Mouse (Mus musculus) gastrocnemius, adult 2 months (tissue): Measurements from ENCODE around the gene Foxp1. TPM values are rescaled to one million over a fixed set of nuclear protein-coding genes. Genes with fewer than 3 reads are reported as not detected.

ENCODE experiments used
- DNase-seq: peaks from one replicate; pipeline ENCODE4 v3.0.0; 2022
- H3K27ac ChIP-seq: fragments of 200-600 bp; 2 replicates; pipeline ENCODE4 v1.8.1; 2022; ENCODE audit warnings: mild to moderate bottlenecking
- H3K4me3 ChIP-seq: fragments of 200-600 bp; 2 replicates; pipeline ENCODE4 v1.8.1; 2022; ENCODE audit warnings: mild to moderate bottlenecking, moderate library complexity
- CTCF ChIP-seq: fragments of 200-600 bp; IDR thresholded peaks from 2 replicates; pipeline ENCODE4 v1.8.1; 2022; ENCODE audit warnings: antibody characterized with exemption, mild to moderate bottlenecking, moderate library complexity
- intact Hi-C: fragments of 180-260 bp; cut with DNase I; formaldehyde crosslinking; loops from one replicate; pipeline ENCODE4 v1.15.1; 2025
- total RNA-seq, 2 experiments: library from RNA; stranded (reverse); gene quantifications; 2 replicates each; pipeline ENCODE4 v1.2.3; 2021

Foxp1 gene
- total RNA-seq, 2 experiments from 2014 or later = 17.4 to 20.9 TPM

DNA sequence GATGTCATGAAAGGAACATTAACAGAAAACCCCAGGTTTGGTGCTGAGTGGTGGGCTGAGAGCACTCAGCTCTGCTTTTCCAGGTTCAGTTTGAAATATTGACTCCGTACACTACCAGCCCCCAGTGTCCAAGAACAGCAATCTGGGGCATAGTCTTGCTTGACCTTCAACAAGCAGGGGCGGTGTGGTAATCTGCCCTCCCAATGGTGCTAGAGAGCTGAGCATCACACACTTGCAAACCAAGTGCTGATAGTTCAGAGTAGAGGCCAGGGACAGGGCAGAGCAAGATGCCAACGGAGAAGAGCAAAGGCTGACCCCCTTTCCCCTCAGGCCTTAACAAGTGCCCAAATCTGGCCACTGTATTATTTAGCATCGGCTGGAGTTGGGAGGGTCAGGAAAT is 575.8 kb downstream of the Foxp1 start:
- Histone ChIP-seq H3K4me3 (no peak overlapping the region), H3K27ac (no peak overlapping the region)
- DNase-seq = no peak
- intact Hi-C loops = loop anchor here (5.0 kb wide), 1 partner anchor 576 kb away; the partner anchor contains the start of gene Foxp1
- TF ChIP-seq CTCF = no peak

DNA sequence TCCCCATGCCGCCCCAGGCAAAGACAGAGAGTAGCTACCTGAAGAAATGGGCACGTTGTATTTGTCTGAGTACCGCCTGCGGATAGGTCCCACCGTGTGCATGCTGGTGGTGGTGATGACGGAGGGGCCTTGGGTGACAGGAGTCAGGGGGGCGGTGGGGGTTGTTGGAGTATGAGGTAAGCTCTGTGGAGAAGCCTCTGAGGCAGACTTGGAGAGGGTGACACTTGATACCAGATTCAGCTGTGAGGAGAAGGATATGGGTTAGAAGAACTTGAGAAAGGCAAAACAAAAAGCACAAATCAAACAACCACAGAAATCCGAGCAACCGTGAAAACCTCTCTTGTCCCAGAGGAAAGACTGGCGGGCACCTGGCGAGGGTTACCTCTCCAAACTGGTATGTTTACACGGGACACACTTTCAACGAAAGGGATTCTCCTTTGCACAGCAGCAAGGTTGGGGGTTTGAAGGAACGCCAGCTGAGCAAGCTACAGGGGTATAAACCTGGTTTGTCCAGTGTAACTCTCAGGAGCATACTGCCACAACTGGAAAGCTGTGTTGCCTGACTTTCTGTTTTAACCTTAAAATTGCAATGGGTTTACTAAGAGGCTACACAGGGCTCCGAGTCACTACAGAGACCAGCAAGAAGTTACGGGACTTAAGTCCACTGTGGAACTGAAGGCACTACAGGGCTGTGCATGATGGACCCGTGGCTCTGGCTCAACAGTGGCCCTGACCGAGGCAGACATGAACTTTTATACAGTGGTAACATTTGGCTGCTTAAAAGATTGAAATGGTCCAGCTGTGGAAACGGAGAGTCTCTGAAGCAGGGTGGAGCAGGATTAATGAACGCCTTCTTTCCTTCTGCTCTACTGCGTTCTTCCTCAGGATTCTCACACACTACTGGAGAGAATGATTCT is 576.8 kb downstream of the Foxp1 start:
- Histone ChIP-seq H3K27ac (no peak overlapping the region), H3K4me3 (no peak overlapping the region)
- intact Hi-C loops = loop anchor here (5.0 kb wide), 1 partner anchor 577 kb away; the partner anchor contains the start of gene Foxp1
- DNase-seq = no peak
- no peak for TF ChIP-seq CTCF

DNA sequence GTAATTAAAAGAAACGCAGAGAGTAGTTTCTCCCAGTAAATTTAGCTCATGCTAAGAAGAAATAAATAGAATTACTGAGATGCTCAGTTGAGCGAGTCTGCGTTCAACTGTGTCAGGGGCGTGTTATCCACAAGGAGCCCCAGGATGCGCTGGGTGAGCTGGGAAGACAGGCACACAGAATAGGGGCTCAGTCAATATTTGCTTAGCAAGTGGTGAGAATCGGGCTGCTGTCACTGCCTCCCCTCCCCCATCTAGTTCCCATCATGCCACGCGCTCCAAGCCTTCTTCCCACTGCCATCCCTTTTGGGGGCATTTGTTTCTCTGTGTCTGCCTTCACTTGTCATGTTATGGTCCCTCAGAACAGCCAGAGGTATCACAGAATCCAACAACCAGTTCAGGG is 584.2 kb downstream of the Foxp1 start:
- intact Hi-C loops = no loop called here
- DNase-seq = no peak
- no peak overlapping the region for H3K27ac ChIP-seq
- no peak for TF ChIP-seq CTCF
- H3K4me3 ChIP-seq = no peak overlapping the region

DNA sequence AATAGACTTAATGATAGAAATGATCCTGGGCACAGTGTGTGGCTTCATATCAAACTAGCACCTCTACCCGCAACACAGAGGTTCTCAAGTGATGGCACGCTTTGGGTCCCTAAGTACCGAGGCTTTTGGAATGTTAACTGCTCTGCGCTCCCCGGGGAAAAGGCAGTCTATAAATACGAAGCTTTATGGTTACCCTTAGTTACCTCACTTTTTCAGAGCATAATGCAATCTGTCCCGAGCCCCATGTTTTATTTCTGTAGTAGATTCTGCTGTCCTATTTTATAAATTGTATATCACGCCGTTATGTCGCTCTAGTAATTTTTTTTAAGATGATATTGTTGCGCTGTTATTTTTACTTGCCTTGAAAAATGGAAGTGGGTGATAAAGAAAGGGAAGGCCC is 585.0 kb downstream of the Foxp1 start:
- no peak for TF ChIP-seq CTCF
- no peak overlapping the region for H3K4me3 ChIP-seq
- intact Hi-C loops = no loop called here
- H3K27ac ChIP-seq = no peak overlapping the region
- DNase-seq = no peak

DNA sequence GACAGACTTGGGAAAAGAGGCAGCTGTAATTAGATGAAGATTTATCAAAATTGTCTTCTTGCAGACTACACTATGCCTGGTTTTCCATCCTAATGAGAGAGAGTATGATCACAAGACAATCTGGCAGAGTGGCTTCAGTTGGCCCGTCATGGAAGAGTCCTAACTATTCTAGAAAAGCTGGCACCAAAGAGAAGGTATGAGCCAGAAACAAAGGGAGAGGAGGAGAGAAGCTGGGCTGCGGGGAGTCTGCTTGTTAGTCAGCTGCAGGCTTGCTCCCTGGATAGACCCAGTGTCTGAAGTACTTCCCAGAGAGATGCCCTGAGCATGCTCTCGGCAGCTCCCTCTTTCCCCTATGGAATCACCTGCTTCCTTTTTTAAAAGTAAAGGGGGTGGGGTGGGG is 586.1 kb downstream of the Foxp1 start:
- Histone ChIP-seq H3K27ac (no peak overlapping the region), H3K4me3 (no peak overlapping the region)
- intact Hi-C loops = no loop called here
- DNase-seq = no peak
- no peak for TF ChIP-seq CTCF

DNA sequence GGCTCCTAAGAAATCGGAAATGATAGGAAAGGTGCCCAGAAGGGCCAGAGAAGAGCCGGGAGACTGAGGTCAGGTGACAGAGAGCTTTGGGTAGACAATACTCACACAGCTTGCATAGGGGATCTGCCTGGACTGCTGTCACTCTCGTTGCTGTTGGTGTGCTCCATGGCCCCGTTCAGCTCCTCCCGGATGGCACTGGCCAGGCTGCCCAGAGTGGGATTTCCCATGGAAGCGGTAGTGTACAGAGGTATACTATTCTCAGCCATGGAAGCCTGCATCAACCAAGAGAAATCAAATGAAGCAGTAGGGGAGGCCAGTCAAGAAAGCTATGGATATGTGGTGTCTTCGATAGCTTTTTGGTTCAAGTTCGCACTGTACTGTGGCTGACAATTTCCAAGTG is 587.4 kb downstream of the Foxp1 start:
- H3K4me3 ChIP-seq = no peak overlapping the region
- no peak overlapping the region for H3K27ac ChIP-seq
- no peak for DNase-seq
- intact Hi-C loops = no loop called here
- no peak for TF ChIP-seq CTCF

DNA sequence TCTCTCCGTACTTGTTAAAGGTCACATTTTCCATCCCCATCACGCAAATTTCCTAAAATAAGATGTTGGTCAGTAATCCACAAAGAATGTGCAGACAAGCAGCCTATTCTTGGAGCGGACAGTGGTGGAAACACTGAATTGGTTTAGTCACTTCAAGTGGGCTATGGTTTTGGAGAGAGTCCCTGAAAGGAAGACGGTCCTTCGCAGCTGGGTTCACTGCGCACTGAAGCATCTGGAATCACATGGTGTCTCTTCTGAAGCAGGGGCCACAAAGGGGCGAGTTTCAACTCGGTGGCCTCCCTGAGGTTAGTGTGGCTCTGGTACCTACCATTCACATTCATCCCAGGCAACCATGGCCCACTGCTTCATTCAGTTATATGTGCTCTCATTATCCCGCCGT is 588.1 kb downstream of the Foxp1 start:
- no peak for DNase-seq
- no peak overlapping the region for H3K4me3 ChIP-seq
- no peak overlapping the region for H3K27ac ChIP-seq
- TF ChIP-seq CTCF = no peak
- intact Hi-C loops = no loop called here

DNA sequence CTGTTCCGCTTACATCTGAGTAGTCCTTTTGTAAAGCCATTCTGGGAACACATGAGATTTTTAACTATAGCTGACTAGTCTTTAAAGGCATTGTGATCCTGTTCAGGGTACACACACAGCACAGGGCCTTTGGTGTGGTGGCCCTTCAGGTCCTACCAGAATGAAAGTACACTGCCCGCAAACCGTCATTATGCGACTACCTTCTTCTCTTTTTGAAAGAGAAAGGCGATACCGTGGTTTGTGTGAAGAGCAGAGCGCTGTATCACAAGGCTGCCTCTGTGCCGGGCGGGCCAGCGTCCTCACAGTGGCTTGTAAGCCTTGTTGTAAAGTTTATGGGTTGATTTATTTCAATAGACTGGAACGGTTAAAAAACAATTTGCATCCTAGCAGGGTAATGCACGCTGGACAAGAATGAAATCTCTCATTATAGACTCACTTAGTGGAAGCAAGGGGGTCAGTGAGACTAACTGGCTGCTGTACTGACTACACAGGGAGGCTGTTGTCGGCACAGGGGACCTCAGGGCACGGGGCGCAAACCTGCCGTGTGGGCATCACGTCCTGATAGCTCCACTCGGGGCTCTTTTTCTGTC is 589.3 kb downstream of the Foxp1 start:
- DNase-seq = no peak
- no peak for TF ChIP-seq CTCF
- Histone ChIP-seq H3K4me3 (no peak overlapping the region), H3K27ac (no peak overlapping the region)
- intact Hi-C loops = no loop called here

DNA sequence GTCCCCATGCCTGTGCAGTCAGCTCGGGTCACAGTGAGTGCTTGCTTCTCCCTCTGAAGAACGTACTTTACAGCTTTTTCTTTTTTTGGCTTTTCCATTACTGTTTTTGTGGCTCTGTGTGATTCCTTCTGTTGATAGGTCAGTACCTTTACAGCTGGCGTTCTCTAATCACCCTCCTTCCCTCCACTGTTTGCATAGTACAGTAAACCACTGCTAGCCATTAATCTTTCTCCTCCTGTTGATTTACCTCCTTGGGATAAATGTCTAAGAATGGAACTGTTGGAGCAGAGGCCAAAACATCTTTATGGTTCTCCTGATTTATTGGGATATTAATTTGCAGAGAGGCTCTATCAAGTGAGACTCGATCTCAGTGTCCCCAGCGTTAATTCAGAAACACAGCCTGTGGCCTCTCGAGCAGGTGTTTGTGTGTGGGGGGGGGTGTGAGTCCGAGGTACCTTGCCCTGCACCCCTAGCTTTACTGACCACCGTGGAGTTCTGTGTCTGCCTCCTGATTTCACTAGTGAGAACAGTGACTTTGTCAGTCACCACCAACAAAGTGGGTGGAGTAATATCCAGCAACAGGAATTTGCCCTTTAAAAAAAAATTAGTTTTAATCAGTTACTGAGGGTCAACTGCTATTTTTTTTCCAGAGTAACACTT is 590.5 kb downstream of the Foxp1 start:
- DNase-seq = no peak
- Histone ChIP-seq H3K27ac (no peak overlapping the region), H3K4me3 (no peak overlapping the region)
- intact Hi-C loops = no loop called here
- no peak for TF ChIP-seq CTCF

DNA sequence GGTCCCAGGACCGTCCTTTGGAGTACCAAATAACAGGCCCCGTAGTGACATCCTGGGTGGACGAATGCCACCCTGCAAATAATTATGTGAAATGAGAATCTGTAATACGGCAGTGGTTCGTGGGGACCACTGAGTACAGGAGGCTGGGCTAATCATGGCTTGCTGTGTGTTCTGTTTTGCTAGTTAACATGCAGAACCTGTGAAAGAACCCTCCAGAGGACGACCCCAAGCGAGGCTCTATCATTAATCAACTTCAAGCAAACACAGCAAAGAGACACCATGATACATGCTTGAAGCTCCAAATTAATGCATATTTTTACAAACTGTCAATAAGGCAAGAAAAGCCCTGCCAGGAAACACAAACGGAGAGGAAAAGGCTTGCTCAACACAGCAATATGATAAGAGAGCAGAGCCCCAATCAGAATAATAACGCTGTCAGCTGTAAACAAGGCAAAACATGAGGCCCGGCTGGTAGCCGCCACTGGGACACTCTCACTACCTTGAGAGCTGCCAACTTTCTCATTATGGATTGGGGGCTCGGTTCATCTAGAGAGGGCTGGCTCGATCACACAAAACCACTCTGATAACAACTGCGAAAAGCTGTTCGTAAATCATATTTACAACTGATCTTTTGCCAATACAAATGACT is 591.7 kb downstream of the Foxp1 start:
- Histone ChIP-seq H3K4me3 (no peak overlapping the region), H3K27ac (no peak overlapping the region)
- intact Hi-C loops = no loop called here
- no peak for DNase-seq
- no peak for TF ChIP-seq CTCF

DNA sequence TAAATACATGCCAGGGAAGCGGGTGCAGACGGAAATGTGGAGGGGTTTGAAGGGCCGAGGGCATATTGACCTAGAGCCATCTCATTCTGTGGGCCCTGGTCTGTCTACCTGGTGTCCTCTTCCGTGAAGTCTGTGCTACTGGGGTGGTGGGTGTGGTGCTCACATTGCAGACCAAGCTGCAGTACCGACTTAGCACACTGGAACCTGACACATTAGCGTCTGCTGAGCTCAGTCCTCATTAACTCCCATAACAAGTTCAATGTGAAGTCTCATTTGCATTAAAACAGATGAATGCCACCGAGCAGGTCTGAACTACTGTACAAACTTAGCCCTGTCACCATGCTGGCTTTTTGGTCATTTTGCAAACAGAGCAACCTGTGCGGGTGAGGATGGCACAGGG is 594.2 kb downstream of the Foxp1 start:
- intact Hi-C loops = no loop called here
- no peak for TF ChIP-seq CTCF
- no peak overlapping the region for H3K4me3 ChIP-seq
- no peak for DNase-seq
- no peak overlapping the region for H3K27ac ChIP-seq

DNA sequence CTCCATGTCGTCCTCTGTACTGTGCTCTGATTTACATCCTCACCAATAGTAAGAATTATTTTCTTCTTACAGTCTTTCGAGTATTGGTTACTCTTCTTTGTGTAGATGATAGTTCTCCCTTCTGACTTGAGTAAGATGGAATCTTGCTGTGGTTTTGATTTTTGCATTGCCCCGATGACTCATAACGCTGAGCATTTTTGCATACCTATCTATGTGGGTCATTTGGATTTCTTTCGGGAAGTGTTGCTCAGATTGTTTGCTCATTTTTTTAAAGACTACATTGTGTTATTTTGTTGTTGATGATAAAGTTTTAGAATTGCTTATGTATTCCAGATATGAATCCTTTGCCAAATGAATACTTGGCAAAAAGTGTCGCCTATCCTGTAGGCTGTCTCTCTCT is 621.3 kb downstream of the Foxp1 start:
- TF ChIP-seq CTCF = no peak
- no peak overlapping the region for H3K4me3 ChIP-seq
- no peak for DNase-seq
- no peak overlapping the region for H3K27ac ChIP-seq
- intact Hi-C loops = no loop called here

DNA sequence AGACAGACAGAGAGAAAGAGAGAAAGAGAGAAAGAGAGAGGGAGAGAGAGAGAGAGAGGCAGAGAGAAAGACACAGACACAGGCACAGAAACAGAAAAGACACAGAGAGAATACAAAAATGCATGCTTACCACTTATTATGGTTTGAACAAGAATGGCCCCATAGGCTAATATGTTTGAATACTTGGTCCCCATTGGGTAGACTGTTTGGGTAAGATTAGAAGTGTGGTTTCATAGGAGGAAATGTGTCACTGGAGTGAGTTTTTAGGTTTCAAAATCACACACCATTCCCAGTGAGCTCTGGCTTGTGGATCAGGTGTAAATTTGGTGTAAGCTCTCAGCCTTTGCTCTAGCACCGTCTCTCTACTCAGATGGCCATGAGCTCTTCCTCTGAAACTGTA is 644.3 kb downstream of the Foxp1 start:
- H3K27ac ChIP-seq = no peak overlapping the region
- TF ChIP-seq CTCF = no peak
- DNase-seq = no peak
- H3K4me3 ChIP-seq = no peak overlapping the region
- intact Hi-C loops = no loop called here
